Mouse (Mus musculus): ENCODE measurements around the gene Samt1. TPM values are rescaled to one million over a fixed set of nuclear protein-coding genes. Genes with fewer than 3 reads are reported as not detected.
"Not testable (repeated sequence)": the region's sequence is repeated elsewhere in the genome, so short reads cannot be mapped to it uniquely, and the experiment has no call there.

The Samt1 gene
- total RNA-seq (2017) = not detected in 2 replicates

DNA sequence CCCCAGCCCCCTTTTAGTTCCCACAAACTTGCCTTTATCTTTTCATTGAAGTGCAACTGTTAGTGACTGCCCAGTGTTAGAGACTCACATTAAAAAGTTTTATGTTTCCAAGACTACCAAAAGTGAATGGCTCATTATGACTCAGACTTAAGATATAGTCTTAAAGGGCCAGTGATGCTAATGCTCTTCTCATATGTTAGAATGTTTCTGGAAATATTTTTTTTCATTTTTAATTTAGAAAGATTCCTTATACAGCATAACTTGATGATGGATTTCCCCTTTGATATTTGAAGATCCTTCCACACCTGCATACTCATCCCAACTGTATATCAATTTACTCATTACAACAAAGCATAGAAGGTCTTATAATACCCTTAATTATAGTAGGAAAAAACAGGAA, at the start of gene Samt1:
Gene Samt1 (minus strand): TSS at position 101 of the 400 bp plus-strand sequence.
- ATAC-seq (ENCODE audit: extremely low read depth, insufficient number of reproducible peaks, low FRiP score, poor library complexity, severe bottlenecking) = not testable (repeated sequence)

DNA sequence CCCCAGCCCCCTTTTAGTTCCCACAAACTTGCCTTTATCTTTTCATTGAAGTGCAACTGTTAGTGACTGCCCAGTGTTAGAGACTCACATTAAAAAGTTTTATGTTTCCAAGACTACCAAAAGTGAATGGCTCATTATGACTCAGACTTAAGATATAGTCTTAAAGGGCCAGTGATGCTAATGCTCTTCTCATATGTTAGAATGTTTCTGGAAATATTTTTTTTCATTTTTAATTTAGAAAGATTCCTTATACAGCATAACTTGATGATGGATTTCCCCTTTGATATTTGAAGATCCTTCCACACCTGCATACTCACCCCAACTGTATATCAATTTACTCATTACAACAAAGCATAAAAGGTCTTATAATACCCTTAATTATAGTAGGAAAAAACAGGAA, 42.5 kb upstream of the Samt1 start, which contains the start of gene Gm10057:
Gene Gm10057 (minus strand): TSS at position 101 of the 400 bp plus-strand sequence.
- not testable (repeated sequence) for ATAC-seq (ENCODE audit: extremely low read depth, insufficient number of reproducible peaks, low FRiP score, poor library complexity, severe bottlenecking)

DNA sequence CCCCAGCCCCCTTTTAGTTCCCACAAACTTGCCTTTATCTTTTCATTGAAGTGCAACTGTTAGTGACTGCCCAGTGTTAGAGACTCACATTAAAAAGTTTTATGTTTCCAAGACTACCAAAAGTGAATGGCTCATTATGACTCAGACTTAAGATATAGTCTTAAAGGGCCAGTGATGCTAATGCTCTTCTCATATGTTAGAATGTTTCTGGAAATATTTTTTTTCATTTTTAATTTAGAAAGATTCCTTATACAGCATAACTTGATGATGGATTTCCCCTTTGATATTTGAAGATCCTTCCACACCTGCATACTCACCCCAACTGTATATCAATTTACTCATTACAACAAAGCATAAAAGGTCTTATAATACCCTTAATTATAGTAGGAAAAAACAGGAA, 21.3 kb upstream of the Samt1 start, which contains the start of gene 4921511M17Rik:
Gene 4921511M17Rik (minus strand): TSS at position 101 of the 400 bp plus-strand sequence.
- not testable (repeated sequence) for ATAC-seq (ENCODE audit: extremely low read depth, insufficient number of reproducible peaks, low FRiP score, poor library complexity, severe bottlenecking)

DNA sequence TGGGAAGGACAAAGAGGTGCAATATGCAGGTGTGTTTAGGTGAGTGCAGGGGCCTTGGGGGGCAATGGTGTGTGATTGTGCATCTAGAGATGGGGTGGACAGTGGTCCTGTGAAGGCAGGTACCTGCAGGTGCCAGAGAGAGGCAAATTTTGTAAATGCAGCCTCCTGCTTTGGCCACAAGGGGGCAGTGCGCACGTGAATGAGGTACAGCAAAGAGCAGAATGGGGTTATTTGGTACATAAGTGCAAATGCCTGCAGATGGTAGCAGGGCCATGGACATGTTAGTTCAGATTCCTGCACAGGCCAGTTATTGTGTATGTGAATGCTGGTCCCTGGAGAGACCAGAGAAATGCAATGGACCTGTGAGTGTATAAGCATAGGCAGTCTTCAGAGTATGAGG, 35.5 kb downstream of the Samt1 start:
- 0 out of 2 replicates have a peak, but pooled peaks have one; percentile 30 for ATAC-seq (ENCODE audit: extremely low read depth, insufficient number of reproducible peaks, low FRiP score, poor library complexity, severe bottlenecking)

DNA sequence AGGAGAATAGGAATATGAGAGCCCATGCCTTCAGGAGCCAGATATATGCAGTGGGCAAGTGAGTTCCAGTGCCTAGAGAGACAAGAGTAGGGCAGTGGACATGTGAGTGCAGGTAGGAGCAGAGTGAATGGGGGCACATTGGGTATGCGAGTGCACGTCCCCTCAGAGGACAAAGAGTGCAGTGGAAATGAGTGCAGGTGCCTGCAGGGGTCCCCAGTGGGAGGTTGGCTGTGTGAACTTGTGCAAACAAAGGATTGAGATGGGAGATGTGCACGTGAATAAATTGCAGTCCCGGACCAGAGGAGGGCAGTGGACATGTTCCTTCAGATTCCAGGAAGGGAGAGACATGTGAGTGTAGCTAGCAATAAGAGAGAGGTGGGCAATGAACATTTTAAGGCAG, 36.0 kb downstream of the Samt1 start:
- not testable (repeated sequence) for ATAC-seq (ENCODE audit: extremely low read depth, insufficient number of reproducible peaks, low FRiP score, poor library complexity, severe bottlenecking)

DNA sequence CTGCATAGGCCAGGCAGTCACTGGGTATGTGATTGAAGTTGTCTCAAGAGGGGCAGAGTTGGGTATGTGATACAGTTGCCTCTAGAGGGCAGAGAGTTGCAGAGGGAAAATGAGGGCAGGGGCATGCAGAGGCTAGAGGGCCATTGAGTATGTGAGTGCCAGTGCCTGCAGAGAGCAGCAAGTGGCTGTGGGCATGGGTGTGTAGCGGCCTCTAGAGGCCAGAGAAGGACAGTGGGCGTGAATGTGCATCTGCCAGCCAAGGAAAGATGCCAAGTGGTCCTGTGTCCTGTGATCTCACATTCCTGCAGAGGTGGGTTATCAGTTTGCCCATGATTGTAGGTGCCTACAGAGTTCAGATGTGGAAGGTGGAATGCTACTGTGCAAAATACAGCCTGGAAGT, 38.0 kb downstream of the Samt1 start:
- ATAC-seq (ENCODE audit: extremely low read depth, insufficient number of reproducible peaks, low FRiP score, poor library complexity, severe bottlenecking) = no peak

DNA sequence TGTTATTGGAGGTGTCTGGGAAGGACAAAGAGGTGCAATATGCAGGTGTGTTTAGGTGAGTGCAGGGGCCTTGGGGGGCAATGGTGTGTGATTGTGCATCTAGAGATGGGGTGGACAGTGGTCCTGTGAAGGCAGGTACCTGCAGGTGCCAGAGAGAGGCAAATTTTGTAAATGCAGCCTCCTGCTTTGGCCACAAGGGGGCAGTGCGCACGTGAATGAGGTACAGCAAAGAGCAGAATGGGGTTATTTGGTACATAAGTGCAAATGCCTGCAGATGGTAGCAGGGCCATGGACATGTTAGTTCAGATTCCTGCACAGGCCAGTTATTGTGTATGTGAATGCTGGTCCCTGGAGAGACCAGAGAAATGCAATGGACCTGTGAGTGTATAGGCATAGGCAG, 59.6 kb downstream of the Samt1 start:
- ATAC-seq (ENCODE audit: extremely low read depth, insufficient number of reproducible peaks, low FRiP score, poor library complexity, severe bottlenecking) = 0 out of 2 replicates have a peak, but pooled peaks have one; percentile 30

Other genes starting within 250 kb of the Samt1 start
- not detected in 2 replicates for gene Spin2c, start 180.4 kb downstream of the Samt1 start, total RNA-seq (2017)
- gene 4921511M17Rik, start 21.2 kb upstream of the Samt1 start, total RNA-seq (2017) = not detected in 2 replicates
- gene Gm10057, start 42.4 kb upstream of the Samt1 start, total RNA-seq (2017) = not detected in 2 replicates
- not detected in 2 replicates for gene Gm15140, start 108.0 kb upstream of the Samt1 start, total RNA-seq (2017)

Measured in neutrophil, adult 5-6 weeks (primary cell).